Mouse (Mus musculus): ENCODE measurements at regions not wholly inside any gene's neighbourhood (a gene's known extent, or its start where the extent isn't known, plus 50 kb on each side); places are given as distances from the start of the nearest gene placed in this dataset.

GRCm38 (mm10) chrX:11924639-11925302 is 235.4 kb downstream of the Bcor start:
- TF ChIP-seq GATA2 (IDR thresholded peaks at IDR 0.05; ENCODE audit: borderline replicate concordance, low read depth, low read length), result no peak
- no peak for TF ChIP-seq CTCF (IDR thresholded peaks at IDR 0.05; ENCODE audit: low read depth, low read length)

Data from G1E (cell line).